Mouse (Mus musculus): Measurements from ENCODE around the gene Mlxipl. TPM values are rescaled to one million over a fixed set of nuclear protein-coding genes. Genes with fewer than 3 reads are reported as not detected.

Gene Mlxipl
- total RNA-seq, 2 experiments from 2014 or later = 3.7 to 3.8 TPM

GRCm38 (mm10) chr5:135126121-135126520, 36.4 kb downstream of the Mlxipl start:
- no peak for TF ChIP-seq CTCF (IDR thresholded peaks at IDR 0.05)
- DNase-seq (ENCODE audit: extremely low spot score in 1 of 2, low spot score in 2 of 2) = no peak
- no peak overlapping the region for H3K27ac ChIP-seq
- intact Hi-C loops (cut with DNase I) = no loop called here
- no peak overlapping the region for H3K4me3 ChIP-seq

GRCm38 (mm10) chr5:135127669-135128068, 38.0 kb downstream of the Mlxipl start:
- H3K27ac ChIP-seq = no peak overlapping the region
- intact Hi-C loops (cut with DNase I) = no loop called here
- no peak for DNase-seq (ENCODE audit: extremely low spot score in 1 of 2, low spot score in 2 of 2)
- H3K4me3 ChIP-seq = no peak overlapping the region
- TF ChIP-seq CTCF (IDR thresholded peaks at IDR 0.05) = no peak

- DNase-seq (ENCODE audit: extremely low spot score in 1 of 2, low spot score in 2 of 2) = no peak
- no peak overlapping the region for H3K27ac ChIP-seq
- no peak for TF ChIP-seq CTCF (IDR thresholded peaks at IDR 0.05)
- no peak overlapping the region for H3K4me3 ChIP-seq
- intact Hi-C loops (cut with DNase I) = no loop called here
These were observed 40.1 kb downstream of the Mlxipl start for GRCm38 (mm10) chr5:135129747-135130146.

GRCm38 (mm10) chr5:135133736-135134405, 44.2 kb downstream of the Mlxipl start:
- H3K27ac ChIP-seq = no peak overlapping the region
- peak overlapping the region; percentile 30 for H3K4me3 ChIP-seq
- intact Hi-C loops (cut with DNase I) = no loop called here
- TF ChIP-seq CTCF (IDR thresholded peaks at IDR 0.05) = no peak
- peak in 1 of 2 experiments; percentile 15 for DNase-seq (ENCODE audit: extremely low spot score in 1 of 2, low spot score in 2 of 2)

- peak in 1 of 2 experiments; percentile 18 for DNase-seq (ENCODE audit: extremely low spot score in 1 of 2, low spot score in 2 of 2)
- intact Hi-C loops (cut with DNase I) = no loop called here
- peak; percentile 52 for TF ChIP-seq CTCF (IDR thresholded peaks at IDR 0.05)
- Histone ChIP-seq H3K27ac (no peak overlapping the region), H3K4me3 (peak overlapping the region; percentile 30)
These were observed 44.8 kb downstream of the Mlxipl start for GRCm38 (mm10) chr5:135134534-135134933.

- no peak overlapping the region for H3K4me3 ChIP-seq
- no peak for DNase-seq (ENCODE audit: extremely low spot score in 1 of 2, low spot score in 2 of 2)
- H3K27ac ChIP-seq = no peak overlapping the region
- intact Hi-C loops (cut with DNase I) = no loop called here
- no peak for TF ChIP-seq CTCF (IDR thresholded peaks at IDR 0.05)
These were observed 50.2 kb downstream of the Mlxipl start for GRCm38 (mm10) chr5:135139881-135140280.

- intact Hi-C loops (cut with DNase I) = no loop called here
- no peak for DNase-seq (ENCODE audit: extremely low spot score in 1 of 2, low spot score in 2 of 2)
These were observed 54.8 kb downstream of the Mlxipl start for GRCm38 (mm10) chr5:135144469-135144868.

GRCm38 (mm10) chr5:135145532-135145931, 55.8 kb downstream of the Mlxipl start:
- DNase-seq (ENCODE audit: extremely low spot score in 1 of 2, low spot score in 2 of 2) = no peak
- no peak overlapping the region for H3K27ac ChIP-seq
- no peak for TF ChIP-seq CTCF (IDR thresholded peaks at IDR 0.05)
- H3K4me3 ChIP-seq = no peak overlapping the region
- intact Hi-C loops (cut with DNase I) = loop anchor here (5.0 kb wide), 2 partner anchors 42 to 138 kb away; partner anchors contain the start of genes Abhd11 and Baz1b

More at GRCm38 (mm10) chr5:135144469-135144868, 54.8 kb downstream of the Mlxipl start:
- no peak overlapping the region for H3K4me3 ChIP-seq
- H3K27ac ChIP-seq = no peak overlapping the region
- no peak for TF ChIP-seq CTCF (IDR thresholded peaks at IDR 0.05)

- no peak; the same call in none of the 2 replicates for TF ChIP-seq CTCF (IDR thresholded peaks at IDR 0.05)
- Histone ChIP-seq H3K27ac (no peak overlapping the region), H3K4me3 (no peak overlapping the region)
- intact Hi-C loops (cut with DNase I) = loop anchor here (5.0 kb wide), 2 partner anchors 41 to 139 kb away; partner anchors contain the start of genes Abhd11 and Baz1b
- DNase-seq (ENCODE audit: extremely low spot score in 1 of 2, low spot score in 2 of 2) = no peak
These were observed 56.3 kb downstream of the Mlxipl start for GRCm38 (mm10) chr5:135145955-135146354.

- Histone ChIP-seq H3K4me3 (peak overlapping the region; percentile 89), H3K27ac (peak overlapping the region; percentile 88)
- TF ChIP-seq CTCF (IDR thresholded peaks at IDR 0.05) = no peak
- intact Hi-C loops (cut with DNase I) = loop anchor here (1.0 to 5.0 kb wide), 3 partner anchors 20 to 141 kb away; partner anchors contain the start of genes Abhd11, Baz1b and Bcl7b
- DNase-seq (ENCODE audit: extremely low spot score in 1 of 2, low spot score in 2 of 2) = no peak
These were observed 59.0 kb downstream of the Mlxipl start for GRCm38 (mm10) chr5:135148715-135149052.

GRCm38 (mm10) chr5:135149053-135149819, 59.5 kb downstream of the Mlxipl start, which contains the start of gene Tbl2:
Gene Tbl2 (plus strand): TSS chr5:135149657.
- H3K27ac ChIP-seq = peak within 1 kb of the TSS; percentile 88
- DNase-seq (ENCODE audit: extremely low spot score in 1 of 2, low spot score in 2 of 2) = peak; percentile 97 to 98
- TF ChIP-seq CTCF (IDR thresholded peaks at IDR 0.05) = no peak; the same call in 1 of the 2 replicates
- intact Hi-C loops (cut with DNase I) = loop anchor here (1.0 to 5.0 kb wide), 3 partner anchors 19 to 142 kb away; partner anchors contain the start of genes Abhd11, Baz1b and Bcl7b
- H3K4me3 ChIP-seq = peak within 1 kb of the TSS; percentile 89

- intact Hi-C loops (cut with DNase I) = loop anchor here (1.0 to 5.0 kb wide), 3 partner anchors 19 to 142 kb away; partner anchors contain the start of genes Abhd11, Baz1b and Bcl7b
- H3K4me3 ChIP-seq = peak overlapping the region; percentile 89
- H3K27ac ChIP-seq = peak overlapping the region; percentile 88
- no peak for DNase-seq (ENCODE audit: extremely low spot score in 1 of 2, low spot score in 2 of 2)
- no peak for TF ChIP-seq CTCF (IDR thresholded peaks at IDR 0.05)
These were observed 60.1 kb downstream of the Mlxipl start for GRCm38 (mm10) chr5:135149820-135150178.
